Mouse (Mus musculus) cerebellum, postnatal 10 days (tissue): ENCODE measurements around the gene Piwil4.

Experiments used
- DNase-seq, 2 experiments: peaks; one replicate each; pipeline ENCODE4 v3.0.0; 2021; ENCODE audit warnings: mixed read lengths in 2 of 2

The Piwil4 gene

GRCm38 (mm10) chr9:14666071-14666470 is 74.5 kb downstream of the Piwil4 start:
- no peak for DNase-seq

- DNase-seq = no peak
Measured at GRCm38 (mm10) chr9:14663591-14663990, 76.9 kb downstream of the Piwil4 start.

GRCm38 (mm10) chr9:14662876-14663275 is 77.7 kb downstream of the Piwil4 start:
- DNase-seq = no peak

DNA sequence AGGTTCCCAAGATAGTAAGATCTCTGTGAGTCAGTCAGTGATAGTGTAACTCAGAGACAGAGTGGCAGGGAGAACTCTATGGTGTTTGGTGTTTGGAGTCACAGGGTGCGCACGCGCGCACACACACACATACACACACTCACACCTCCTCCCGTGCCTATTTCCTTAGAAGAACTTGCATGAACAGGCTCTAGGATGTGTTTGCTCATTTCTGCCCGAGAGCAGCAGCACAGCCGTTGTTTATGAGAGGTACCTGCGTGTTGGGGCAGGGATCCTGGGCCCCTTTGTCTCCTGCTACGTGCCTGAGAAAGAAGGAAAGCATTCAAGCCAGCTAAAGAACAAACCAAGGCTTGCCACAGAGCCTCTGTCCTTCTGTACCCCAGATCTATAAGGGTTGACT is 78.4 kb downstream of the Piwil4 start:
- no peak for DNase-seq

DNA sequence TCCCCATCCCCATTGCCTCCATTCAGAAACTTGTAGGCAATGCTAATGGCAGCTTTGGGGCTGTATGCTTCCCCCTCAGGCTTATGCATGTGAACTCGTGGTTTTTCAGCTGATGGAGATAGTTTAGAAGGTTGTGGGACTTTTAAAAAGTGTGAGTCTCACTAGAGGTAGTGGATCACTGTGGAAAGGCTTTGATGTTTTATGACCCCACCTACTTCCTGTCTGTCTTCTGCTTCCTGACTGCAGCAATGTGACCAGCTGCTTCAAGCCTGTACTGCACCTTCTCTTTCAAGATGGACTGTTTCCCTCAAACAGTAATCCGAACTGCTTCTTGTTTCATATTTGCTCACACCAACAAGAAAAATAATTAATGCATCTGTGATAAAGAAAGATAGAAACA is 82.6 kb downstream of the Piwil4 start:
- DNase-seq = no peak

DNA sequence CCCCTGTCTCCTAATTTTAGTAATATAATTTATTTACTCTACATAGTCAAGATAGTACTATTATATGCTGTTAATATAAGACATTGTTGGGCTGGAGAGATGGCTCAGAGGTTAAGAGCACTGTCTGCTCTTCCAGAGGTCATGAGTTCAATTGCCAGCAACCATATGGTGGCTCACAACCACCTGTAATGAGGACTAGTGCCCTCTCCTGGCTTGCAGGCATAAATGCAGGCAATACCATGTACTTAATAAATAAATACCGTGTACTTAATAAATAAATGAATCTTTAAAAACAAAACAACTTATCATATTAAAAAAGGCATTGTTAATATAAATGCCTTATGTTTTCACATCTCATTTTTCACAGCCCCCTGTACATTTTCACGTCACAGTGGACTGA is 86.5 kb downstream of the Piwil4 start:
- DNase-seq = no peak

DNA sequence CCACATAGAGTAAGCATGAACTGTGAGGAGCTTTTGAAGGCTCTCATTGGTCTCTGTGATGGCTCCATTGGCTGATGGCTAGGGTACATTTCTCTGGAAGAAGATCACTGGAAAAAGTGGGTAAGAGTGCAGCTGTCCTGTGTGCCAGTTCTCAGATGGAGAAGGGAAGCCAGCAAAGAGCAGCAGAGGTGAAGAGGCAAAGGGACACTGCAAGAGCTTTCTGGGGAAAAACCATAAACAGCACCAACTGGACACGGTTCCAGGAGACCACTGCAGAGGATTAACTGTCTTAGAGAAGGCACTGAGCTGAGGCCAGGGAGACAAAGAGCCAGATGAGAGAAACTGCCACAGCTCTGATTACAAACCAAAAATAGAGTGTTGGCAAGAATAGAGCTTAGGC is 87.8 kb downstream of the Piwil4 start:
- DNase-seq = no peak

- DNase-seq = no peak
Measured at GRCm38 (mm10) chr9:14647849-14648248, 92.7 kb downstream of the Piwil4 start.

- DNase-seq = no peak
Measured at GRCm38 (mm10) chr9:14646641-14647040, 93.9 kb downstream of the Piwil4 start.
